Mouse (Mus musculus): Measurements from ENCODE around the gene Gabarapl2. TPM values are rescaled to one million over a fixed set of nuclear protein-coding genes. Genes with fewer than 3 reads are reported as not detected.

The Gabarapl2 gene
- 453 and 504 TPM in 2 replicates for polyA plus RNA-seq (2015; fragmentation: Nextera tagmentation; extraction: Ambion mirVana)

DNA sequence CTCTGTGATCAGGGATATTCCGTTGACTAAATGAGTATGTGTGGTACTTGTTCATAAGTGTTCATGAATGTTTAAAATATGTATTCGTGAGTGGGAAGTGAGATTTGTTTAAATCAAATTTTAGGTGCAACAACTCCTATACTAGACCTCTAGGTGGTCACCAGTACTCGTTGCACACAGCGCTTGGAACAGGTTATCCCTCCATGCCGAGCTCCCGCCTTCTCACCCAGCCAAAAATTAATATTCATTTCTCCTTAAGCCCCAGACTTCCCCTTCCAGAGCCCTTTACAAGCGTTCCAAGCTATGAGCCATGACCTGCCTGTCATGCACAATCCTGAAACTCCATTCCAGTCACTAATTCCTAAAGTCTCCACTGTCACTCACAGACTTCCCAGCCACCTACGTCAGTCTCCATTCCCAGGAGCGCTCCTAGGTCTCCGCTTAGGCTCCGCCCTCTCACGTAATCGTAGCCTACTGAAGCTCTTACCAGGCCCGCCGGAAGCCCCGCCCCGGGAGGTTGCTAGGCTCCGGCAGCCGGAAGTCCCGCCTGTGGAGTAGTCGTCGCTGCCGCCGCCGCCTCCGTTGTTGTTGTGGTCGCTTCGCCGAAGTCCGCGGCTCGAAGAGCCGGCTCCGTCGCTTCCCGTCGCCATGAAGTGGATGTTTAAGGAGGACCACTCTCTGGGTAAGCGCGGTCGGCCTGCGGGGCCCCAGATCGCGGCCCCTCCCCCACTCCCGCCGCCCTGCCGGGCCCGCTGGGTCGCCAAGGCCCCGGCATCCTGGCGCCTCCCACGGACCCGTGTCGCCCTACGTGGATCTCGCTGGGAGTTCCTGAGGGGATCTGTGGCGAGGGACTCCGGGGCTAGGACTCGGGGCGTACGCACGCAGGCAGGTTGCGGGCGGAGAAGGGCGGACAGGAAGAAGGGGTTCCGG, at the start of gene Gabarapl2:
TSS of gene Gabarapl2 (plus strand) at position 533 of the 930 bp plus-strand sequence.
- WGBS, result under 1% methylated on average over 65 of the region's 65 CpGs
- H3K36me3 ChIP-seq, result peaks cover 23% of the 10 kb centered on the region
- ATAC-seq, result peak; percentile 99

DNA sequence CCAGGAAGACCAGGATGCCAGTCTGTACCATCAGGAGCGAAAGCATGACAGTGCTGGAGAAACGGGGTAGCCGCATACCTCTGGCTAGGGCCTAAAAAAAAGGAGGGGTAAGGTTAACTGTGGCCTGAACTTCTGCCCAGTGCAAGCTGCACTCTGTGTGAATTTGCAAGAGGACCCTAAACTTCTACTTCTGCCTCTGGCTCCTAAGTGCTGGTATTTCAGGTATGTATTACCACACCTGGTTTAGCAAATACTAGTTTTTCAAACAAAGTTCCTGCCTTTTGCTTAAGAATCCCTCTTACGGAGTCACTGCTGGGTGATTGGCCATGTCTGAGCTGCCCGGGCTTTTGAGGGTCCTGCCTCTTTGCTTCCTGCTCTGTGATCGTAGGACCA, 49.6 kb upstream of the Gabarapl2 start:
- Histone ChIP-seq H3K4me1 (replicated peaks) (peaks cover 13% of the 10 kb centered on the region; the same call in 1 of the 2 replicates), H3K4me3 (replicated peaks) (no peak overlapping the region), H3K9me3 (no peaks in the 10 kb centered on the region), H3K9ac (replicated peaks) (no peak overlapping the region), H3K36me3 (no peaks in the 10 kb centered on the region), H3K27ac (no peak overlapping the region), H3K4me2 (replicated peaks) (no peak overlapping the region), H3K27me3 (peaks cover 56% of the 10 kb centered on the region)
- WGBS, result 73% methylated on average over 6 of the region's 6 CpGs
- no peak for ATAC-seq

More for the DNA sequence above, at the start of gene Gabarapl2:
- Histone ChIP-seq H3K27me3 (no peaks in the 10 kb centered on the region), H3K4me2 (replicated peaks) (peak within 1 kb of the TSS; percentile 100), H3K4me3 (replicated peaks) (peak within 1 kb of the TSS; percentile 99), H3K4me1 (replicated peaks) (peaks cover 19% of the 10 kb centered on the region), H3K27ac (peak within 1 kb of the TSS; percentile 80), H3K9ac (replicated peaks) (peak within 1 kb of the TSS; percentile 95), H3K9me3 (no peaks in the 10 kb centered on the region)

DNA sequence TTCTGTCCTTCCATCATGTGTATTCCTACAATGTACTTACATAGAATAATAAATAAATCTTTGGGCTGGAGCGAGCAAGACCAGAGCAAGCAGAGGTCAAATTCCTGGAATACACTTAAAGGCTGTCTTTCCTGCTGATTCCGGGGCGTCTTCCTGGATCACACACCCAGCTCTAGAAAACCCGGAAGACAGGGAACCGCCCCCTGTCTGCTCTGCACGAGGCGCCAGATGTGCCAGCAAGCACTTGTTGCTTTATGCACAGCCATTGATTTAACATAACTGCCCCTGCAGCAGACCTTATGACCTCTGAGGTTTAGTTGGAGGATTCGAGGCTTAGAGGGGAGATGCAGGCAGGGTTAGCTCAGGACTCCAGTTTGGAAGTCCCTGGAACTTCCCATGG, 48.5 kb upstream of the Gabarapl2 start:
- H3K27ac ChIP-seq, result no peak overlapping the region
- H3K27me3 ChIP-seq, result peaks cover 48% of the 10 kb centered on the region
- WGBS, result 47% methylated on average over 8 of the region's 8 CpGs
- H3K36me3 ChIP-seq, result no peaks in the 10 kb centered on the region
- ATAC-seq, result no peak
- H3K4me1 ChIP-seq (replicated peaks), result peaks cover 13% of the 10 kb centered on the region; the same call in 1 of the 2 replicates
- H3K4me2 ChIP-seq (replicated peaks), result no peak overlapping the region
- no peak overlapping the region for H3K4me3 ChIP-seq (replicated peaks)
- H3K9ac ChIP-seq (replicated peaks), result no peak overlapping the region
- no peaks in the 10 kb centered on the region for H3K9me3 ChIP-seq

DNA sequence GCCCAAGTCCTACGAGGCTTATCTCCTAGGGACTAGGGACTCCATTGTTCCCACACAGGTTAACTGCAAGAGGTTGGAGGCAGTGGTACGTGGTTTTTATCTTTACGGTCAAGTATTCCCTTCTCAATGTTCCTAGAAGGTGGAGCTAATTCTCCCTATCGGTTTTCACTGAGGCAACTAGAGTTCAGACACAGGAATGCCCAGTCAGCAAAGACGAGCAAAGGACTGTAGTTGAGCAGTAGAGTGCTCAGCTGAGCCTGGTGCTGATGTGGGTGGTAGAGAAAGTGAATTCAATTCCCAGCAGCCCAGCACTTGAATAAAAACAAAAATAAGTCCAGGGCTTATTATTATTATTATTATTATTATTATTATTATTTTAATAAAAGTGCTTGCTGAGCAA, 47.9 kb upstream of the Gabarapl2 start:
- Histone ChIP-seq H3K36me3 (no peaks in the 10 kb centered on the region), H3K4me1 (replicated peaks) (peaks cover 13% of the 10 kb centered on the region; the same call in 1 of the 2 replicates), H3K27me3 (peaks cover 48% of the 10 kb centered on the region), H3K9ac (replicated peaks) (no peak overlapping the region), H3K27ac (no peak overlapping the region), H3K9me3 (no peaks in the 10 kb centered on the region), H3K4me2 (replicated peaks) (no peak overlapping the region), H3K4me3 (replicated peaks) (no peak overlapping the region)
- WGBS, result 73% methylated on average over 5 of the region's 5 CpGs
- no peak for ATAC-seq

DNA sequence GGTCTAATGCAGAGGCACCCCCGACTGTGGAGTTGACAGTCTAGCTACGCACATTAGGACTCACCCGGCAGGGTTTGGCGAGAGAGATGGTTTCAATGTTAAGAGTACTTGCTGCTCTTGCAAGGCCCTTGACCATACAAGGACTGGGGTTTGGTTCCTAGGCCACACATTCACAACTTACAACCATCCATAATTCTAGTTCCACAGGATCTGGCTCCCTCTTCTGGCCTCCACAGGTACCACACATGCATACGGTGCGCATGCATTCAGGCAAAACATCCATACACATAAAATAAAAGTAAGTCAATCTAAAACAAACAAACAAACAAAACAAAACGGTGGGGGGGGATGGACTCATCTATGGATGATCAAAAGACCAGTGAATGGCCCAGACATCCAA, 45.5 kb upstream of the Gabarapl2 start:
- H3K4me3 ChIP-seq (replicated peaks), result no peak overlapping the region
- H3K36me3 ChIP-seq, result no peaks in the 10 kb centered on the region
- H3K27ac ChIP-seq, result no peak overlapping the region
- H3K27me3 ChIP-seq, result peaks cover 26% of the 10 kb centered on the region
- WGBS, result 89% methylated on average over 7 of the region's 7 CpGs
- no peak overlapping the region for H3K9ac ChIP-seq (replicated peaks)
- no peaks in the 10 kb centered on the region for H3K9me3 ChIP-seq
- H3K4me1 ChIP-seq (replicated peaks), result peaks cover 8% of the 10 kb centered on the region; the same call in 1 of the 2 replicates
- no peak for ATAC-seq
- H3K4me2 ChIP-seq (replicated peaks), result no peak overlapping the region

DNA sequence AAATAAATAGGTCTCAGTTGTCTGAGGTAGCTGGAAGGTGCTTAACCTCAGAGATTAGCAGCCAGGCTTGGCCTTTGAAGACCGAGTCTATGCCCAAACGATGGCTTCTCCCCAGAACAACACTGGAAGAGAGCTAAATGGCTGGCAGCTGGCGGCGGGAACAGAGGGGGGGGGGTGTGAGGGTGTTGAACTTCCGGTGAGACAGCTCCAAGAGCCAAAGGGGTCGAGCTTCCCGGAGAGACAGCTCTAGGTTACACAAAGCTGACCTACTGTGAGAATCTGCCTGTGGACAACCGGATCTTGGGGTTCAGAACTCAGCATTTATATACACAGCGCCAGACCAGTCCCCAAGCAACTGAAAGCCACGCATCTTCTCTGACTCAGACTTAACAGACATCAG, 41.9 kb upstream of the Gabarapl2 start:
- no peak overlapping the region for H3K4me2 ChIP-seq (replicated peaks)
- H3K4me3 ChIP-seq (replicated peaks), result no peak overlapping the region
- H3K27ac ChIP-seq, result no peak overlapping the region
- no peak for ATAC-seq
- H3K4me1 ChIP-seq (replicated peaks), result no peaks in the 10 kb centered on the region
- no peaks in the 10 kb centered on the region for H3K36me3 ChIP-seq
- H3K9ac ChIP-seq (replicated peaks), result no peak overlapping the region
- no peaks in the 10 kb centered on the region for H3K27me3 ChIP-seq
- H3K9me3 ChIP-seq, result no peaks in the 10 kb centered on the region
- WGBS, result 36% methylated on average over 10 of the region's 10 CpGs

DNA sequence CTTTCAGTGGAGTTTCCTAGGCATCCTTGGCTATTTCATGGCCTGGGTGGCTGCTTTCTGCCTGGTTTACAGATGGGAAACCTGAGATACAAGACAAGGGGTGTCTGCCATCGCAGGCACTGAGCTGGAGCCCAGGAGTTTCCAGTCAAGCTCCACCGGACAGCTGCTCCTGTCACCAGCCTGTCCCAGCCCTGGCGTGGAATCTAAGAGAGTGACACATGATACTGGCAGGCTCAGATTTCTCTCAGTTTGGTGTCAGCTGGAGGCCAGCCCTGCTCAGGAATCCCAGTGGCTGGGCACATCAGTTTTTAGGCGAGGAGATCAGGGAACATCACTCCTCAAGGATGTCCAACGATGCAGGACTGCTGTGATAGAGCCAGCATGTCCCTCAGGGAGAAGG, 38.4 kb upstream of the Gabarapl2 start:
- no peaks in the 10 kb centered on the region for H3K9me3 ChIP-seq
- H3K4me2 ChIP-seq (replicated peaks), result no peak overlapping the region
- WGBS, result 44% methylated on average over 5 of the region's 5 CpGs
- no peaks in the 10 kb centered on the region for H3K36me3 ChIP-seq
- no peak overlapping the region for H3K9ac ChIP-seq (replicated peaks)
- H3K4me1 ChIP-seq (replicated peaks), result no peaks in the 10 kb centered on the region
- no peak overlapping the region for H3K27ac ChIP-seq
- no peak for ATAC-seq
- no peaks in the 10 kb centered on the region for H3K27me3 ChIP-seq
- H3K4me3 ChIP-seq (replicated peaks), result no peak overlapping the region

DNA sequence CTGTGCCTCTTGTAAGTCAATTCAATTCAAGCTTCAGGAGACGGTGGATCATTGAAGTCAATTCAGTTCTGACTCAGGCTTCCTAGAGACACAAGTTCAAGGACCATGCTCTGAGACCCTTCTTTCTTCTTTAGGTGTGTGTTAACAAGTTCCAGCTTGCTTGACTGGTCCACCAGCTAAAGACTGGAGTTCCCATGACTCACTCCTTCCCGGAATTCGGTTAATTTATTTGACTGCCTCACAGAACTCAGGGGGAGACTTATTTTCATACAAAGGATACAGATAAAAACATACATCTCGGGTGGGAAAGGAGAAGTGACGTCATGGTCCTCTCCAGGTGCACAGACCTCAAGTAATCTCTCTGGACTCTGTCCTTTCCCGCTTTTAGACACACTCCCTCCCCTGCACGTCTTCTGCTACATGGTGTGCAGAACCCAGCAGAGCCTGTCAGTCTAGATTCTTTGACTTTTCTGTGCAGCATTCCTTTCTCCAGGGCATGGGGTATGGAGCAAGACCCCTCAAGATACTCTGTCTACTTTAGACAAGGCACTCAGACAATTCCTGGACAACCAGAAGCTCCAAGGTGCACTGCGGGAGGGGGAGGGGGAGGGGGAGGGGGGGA, 34.9 kb upstream of the Gabarapl2 start:
- WGBS, result 73% methylated on average over 7 of the region's 8 CpGs
- H3K4me2 ChIP-seq (replicated peaks), result no peak overlapping the region

DNA sequence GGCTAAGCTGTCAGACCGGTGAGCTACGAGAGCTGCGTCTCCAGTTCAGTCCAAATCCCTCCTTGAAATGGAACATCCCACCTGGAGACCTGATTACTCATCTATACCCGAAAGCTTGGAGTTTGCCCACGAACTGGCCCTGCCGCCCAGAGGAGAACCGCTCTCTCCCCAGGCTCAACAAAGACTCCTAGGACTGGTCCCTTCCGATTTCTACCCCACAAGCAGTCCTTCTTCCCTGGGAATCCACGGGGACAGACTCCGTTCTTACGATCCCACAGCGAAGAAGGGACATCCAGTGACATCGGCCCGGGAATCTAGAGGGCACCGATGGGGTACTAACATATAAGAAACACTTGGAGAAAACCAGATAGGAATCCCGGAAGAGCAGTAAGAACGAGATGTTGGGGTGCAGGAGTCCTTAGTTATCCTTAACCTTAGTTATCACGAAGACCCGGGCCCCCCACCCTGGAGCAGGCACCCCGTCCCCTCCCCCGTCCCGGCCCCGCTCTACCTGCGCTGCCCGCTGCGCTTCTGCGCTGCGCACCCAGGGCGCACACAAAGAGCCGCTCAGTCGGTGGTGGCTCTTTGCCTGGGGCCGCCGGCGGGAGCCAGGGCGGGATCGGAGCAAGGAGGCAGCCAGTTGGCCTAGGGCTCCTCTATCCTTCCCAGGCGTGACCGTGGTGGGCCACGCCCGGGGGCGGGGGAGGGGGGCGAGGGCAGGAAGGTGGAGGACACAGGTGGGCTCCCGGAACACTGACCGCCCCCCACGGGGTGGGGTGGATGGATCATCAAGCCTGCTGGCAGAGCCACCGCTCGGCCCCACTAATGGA, 30.7 kb upstream of the Gabarapl2 start, which contains the start of gene Chst5:
TSS of gene Chst5 (minus strand) at position 827 of the 830 bp plus-strand sequence.
- Histone ChIP-seq H3K4me1 (replicated peaks) (peaks cover 15% of the 10 kb centered on the region), H3K27ac (no peak within 1 kb of the TSS), H3K9ac (replicated peaks) (peak within 1 kb of the TSS; percentile 67), H3K4me2 (replicated peaks) (peak within 1 kb of the TSS; percentile 68), H3K36me3 (0 out of 2 replicates have a peak, but pooled peaks cover 6% of the 10 kb centered on the region), H3K4me3 (replicated peaks) (peak within 1 kb of the TSS; percentile 48), H3K9me3 (no peaks in the 10 kb centered on the region), H3K27me3 (no peaks in the 10 kb centered on the region)
- WGBS, result 6% methylated on average over 47 of the region's 47 CpGs
- peak; percentile 64 for ATAC-seq

More for the DNA sequence above, 34.9 kb upstream of the Gabarapl2 start:
- no peak overlapping the region for H3K4me3 ChIP-seq (replicated peaks)
- H3K9me3 ChIP-seq, result no peaks in the 10 kb centered on the region
- no peaks in the 10 kb centered on the region for H3K36me3 ChIP-seq
- H3K27ac ChIP-seq, result no peak overlapping the region
- H3K27me3 ChIP-seq, result no peaks in the 10 kb centered on the region
- H3K9ac ChIP-seq (replicated peaks), result no peak overlapping the region
- no peak for ATAC-seq
- peaks cover 15% of the 10 kb centered on the region for H3K4me1 ChIP-seq (replicated peaks)

DNA sequence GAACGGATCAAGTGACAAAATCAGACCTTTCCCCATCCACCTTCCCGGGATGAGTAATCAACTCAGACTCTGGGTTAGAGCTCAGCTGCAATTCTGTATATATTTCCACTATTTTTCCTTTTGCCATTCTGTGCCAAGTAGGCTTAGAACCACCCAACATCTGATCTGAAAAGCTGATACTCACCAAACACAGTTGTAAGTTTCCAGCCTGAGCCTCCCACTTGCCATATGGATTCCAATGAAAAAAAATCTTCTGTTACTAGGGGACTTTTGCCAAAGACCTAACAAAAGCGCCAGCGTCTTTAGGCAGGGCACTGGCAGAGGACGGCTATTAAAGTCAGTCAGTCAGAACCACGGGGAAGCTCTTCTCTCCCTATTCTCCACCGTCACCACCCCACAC, 28.9 kb upstream of the Gabarapl2 start:
- WGBS, result 37% methylated on average over 7 of the region's 7 CpGs
- H3K27ac ChIP-seq, result no peak overlapping the region
- no peak for ATAC-seq

DNA sequence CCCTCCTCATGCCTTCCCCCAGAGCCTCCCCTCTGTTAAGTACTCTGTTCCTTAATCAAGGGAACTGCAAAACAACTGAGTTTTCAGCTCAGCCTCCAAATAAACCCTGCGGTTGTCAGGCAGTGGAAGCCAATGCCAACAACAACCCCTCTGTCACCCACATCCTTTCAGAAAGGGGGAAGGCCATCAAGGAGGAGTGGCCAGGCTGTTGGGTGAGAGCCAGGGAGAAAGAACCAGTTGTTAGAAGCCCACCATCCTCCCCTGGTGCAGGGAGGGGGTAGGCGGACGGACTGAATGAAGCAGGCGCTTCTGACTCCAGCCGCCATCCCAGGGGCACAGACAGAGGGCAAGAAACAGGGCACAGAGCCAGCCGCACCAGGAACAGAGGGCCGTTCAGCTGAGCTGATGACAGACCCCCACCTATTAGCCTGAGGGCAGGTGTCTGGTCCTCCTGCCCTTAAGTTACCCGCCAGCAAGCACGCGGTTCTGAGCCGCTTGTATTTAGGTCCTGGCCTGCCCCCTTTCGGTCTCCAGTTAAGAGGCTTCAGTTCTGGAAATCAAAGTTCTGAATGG, 27.6 kb upstream of the Gabarapl2 start:
- WGBS, result 42% methylated on average over 12 of the region's 12 CpGs
- no peaks in the 10 kb centered on the region for H3K27me3 ChIP-seq

More for the DNA sequence above, 28.9 kb upstream of the Gabarapl2 start:
- no peaks in the 10 kb centered on the region for H3K9me3 ChIP-seq
- H3K9ac ChIP-seq (replicated peaks), result no peak overlapping the region
- no peak overlapping the region for H3K4me2 ChIP-seq (replicated peaks)
- peaks cover 15% of the 10 kb centered on the region for H3K4me1 ChIP-seq (replicated peaks)
- no peaks in the 10 kb centered on the region for H3K27me3 ChIP-seq
- H3K4me3 ChIP-seq (replicated peaks), result no peak overlapping the region
- H3K36me3 ChIP-seq, result peaks cover 13% of the 10 kb centered on the region

More for the DNA sequence above, 27.6 kb upstream of the Gabarapl2 start:
- Histone ChIP-seq H3K4me3 (replicated peaks) (no peak overlapping the region), H3K9ac (replicated peaks) (no peak overlapping the region), H3K9me3 (no peaks in the 10 kb centered on the region), H3K27ac (peak overlapping the region; percentile 51), H3K36me3 (peaks cover 20% of the 10 kb centered on the region), H3K4me2 (replicated peaks) (no peak overlapping the region), H3K4me1 (replicated peaks) (peaks cover 15% of the 10 kb centered on the region)
- ATAC-seq, result peak; percentile 87

Data from midbrain, embryonic 13.5 days (tissue).